Mouse (Mus musculus) frontal cortex, adult (tissue): ENCODE measurements around the gene Ubn2.
A peak's percentile ranks its signal among the peaks of the same experiment; 100 is the strongest.
"Not testable (repeated sequence)": the region's sequence is repeated elsewhere in the genome, so short reads cannot be mapped to it uniquely, and the experiment has no call there.

Experiments
- ATAC-seq: cut with Nextera tagmentation; 2 replicates; pipeline ENCODE4 v1.9.2; 2017; ENCODE audit warnings: mild to moderate bottlenecking, moderate library complexity, mixed read lengths; ENCODE audit not compliant: low TSS enrichment

The Ubn2 gene

DNA sequence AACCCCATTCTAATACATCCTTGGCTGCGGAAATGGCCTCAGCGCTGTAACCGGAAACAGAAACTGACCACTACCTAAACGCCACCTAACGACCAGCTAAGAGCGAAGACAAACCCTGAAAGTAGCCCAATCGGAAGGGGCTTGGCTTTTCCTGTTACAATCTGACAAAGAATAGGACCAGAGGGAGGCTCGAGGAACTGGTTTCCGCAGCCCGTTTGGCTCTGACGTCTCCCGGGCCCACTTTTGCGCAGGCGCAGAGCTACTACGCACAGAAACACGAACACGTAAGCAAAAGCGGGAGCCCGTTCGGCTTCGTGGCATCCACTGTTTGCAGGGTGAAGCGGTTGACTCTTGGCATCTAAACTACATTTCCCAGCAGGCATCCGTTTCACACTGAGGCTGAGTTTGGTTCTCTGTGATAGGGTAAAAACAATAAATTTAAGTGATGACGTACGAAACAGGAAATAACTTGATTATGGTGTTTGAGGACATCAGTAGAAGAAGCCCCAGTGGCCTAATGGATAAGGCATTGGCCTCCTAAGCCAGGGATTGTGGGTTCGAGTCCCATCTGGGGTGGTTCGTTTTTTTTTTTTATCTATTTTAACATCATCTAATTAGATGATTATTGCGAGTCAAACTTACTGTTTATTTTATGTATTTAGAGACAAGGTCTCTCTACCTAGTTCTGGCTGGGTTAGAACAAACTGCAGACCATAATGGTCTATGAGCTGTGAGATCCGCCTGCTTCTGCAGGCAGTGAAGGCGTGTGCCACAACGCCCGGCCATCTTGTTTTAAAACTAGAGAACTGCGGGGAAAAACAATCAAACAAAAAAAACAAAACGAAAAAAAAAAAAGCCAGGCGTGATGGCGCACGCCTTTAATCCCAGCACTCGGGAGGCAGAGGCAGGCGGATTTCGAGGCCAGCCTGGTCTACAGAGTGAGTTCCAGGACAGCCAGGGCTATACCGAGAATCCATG is 100.0 kb downstream of the Ubn2 start, which contains the start of gene Fmc1:
Gene Fmc1 (plus strand): TSS at position 75 of the 978 bp plus-strand sequence.
- peak; percentile 79 for ATAC-seq

DNA sequence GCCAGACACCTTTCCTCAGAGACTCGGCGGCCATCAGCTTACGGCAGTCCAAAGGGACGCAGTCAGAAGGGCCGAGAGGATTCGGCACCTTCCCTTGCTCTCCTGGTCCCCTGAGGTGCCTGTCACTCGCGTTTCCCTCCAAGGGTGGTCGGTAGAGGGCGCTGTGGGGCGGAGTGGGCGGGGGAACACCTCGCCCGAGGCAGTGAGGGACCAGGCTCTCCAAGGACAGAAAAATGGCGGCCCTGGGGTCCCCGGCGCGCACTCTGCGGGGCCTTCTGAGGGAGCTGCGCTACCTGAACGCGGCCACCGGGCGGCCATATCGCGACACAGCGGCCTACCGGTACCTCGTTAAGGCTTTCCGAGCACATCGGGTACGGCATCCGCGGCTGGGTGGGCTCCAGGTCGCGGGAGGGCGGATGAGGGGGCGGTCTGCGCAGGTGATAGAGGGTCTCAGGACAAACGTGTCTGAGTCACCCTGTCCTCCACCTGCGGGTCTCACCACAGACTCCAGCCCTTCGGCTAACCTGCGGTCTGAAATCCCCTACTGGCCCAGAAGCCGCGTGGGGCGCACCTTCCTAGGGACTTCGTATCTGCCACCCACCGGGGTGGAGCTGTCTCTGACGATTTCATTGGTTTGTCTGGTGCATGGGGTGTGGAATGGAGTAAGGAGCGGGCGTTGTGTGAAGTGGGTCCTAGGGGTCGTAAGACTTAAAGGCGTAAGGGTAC is 101.1 kb downstream of the Ubn2 start:
- peak; percentile 72 for ATAC-seq

DNA sequence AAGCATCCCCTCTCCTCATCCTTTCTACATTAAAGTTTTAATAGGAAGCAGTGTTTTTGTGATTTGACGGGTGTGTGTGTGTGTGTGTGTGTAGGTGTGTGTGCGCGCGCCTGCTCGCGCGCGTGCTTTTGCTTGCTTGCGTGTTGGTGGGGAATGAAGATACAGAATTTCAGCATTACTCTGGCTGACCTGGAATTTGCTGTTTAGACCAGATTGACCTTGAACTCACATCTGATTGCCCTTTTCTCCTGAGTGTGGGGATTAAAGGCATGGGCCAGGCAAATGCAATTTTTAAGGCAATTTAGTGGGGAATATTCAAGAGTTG is 101.6 kb downstream of the Ubn2 start:
- ATAC-seq = peak; percentile 4; the same call in 1 of the 2 replicates

DNA sequence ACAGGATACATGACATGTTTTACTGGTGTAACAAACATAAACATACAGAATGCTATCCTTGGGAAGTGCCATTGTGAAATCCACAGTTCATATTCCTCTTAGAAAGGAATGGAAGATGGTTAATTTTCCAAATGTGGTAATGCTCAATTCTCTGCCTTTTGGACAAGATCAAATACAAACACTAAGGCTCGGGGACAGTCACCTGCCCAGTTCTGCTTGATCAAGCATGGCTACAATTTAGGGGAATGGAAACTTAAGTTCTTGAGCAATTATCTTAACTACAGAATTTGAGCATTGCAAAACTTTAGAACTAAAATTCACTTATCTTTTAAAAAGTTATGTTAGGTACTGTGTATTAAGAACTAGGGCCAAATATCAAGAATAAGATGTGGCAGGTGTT is 102.0 kb downstream of the Ubn2 start:
- no peak for ATAC-seq

DNA sequence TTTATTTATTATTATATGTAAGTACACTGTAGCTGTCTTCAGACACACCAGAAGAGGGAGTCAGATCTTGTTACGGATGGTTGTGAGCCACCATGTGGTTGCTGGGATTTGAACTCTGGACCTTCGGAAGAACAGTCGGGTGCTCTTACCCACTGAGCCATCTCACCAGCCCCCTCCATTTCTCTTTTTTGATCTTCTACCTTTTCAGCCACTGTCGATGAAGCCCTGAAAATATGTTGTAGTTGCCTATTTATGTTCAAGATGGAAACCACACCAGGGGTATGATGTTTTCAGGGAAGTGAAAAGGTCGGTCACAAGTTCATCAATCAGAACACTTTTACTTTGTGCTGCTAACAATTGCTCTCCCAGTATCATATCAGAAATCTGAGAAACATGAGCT is 110.4 kb downstream of the Ubn2 start:
- ATAC-seq = not testable (repeated sequence)

DNA sequence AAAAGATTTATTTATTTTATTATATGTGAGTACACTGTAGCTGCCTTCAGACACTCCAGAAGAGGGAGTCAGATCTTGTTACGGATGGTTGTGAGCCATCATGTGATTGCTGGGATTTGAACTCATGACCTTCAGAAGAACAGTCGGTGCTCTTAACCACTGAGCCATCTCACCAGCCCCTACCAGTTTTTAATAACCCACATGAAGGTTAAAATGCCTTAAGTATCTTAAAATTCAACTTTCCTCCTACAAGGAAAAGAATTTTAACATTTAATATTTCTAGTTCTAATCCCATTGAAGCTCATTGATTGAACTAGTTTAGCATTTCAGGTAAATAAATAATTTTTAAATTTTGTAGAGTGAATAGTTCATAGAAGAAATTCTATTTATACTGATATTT is 113.3 kb downstream of the Ubn2 start:
- ATAC-seq = not testable (repeated sequence)

DNA sequence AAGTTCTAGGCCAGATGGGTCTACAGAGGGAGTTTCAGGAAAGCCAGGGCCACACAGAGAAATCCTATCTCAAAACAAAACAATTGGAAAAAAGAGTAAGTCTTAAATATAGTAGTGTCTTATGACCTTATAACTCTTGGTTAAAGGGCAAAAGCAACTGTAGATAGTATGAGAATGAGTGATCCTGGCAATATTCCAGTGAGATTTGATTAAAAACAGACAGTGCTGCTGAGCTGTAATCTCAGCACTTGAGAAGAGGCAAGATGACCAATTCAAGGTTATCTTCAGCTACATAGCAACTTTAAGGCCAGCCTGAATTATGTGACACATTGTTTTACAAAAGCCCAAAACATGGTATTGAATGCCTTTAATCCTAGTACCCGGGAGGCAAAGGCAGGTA is 114.0 kb downstream of the Ubn2 start:
- no peak for ATAC-seq

DNA sequence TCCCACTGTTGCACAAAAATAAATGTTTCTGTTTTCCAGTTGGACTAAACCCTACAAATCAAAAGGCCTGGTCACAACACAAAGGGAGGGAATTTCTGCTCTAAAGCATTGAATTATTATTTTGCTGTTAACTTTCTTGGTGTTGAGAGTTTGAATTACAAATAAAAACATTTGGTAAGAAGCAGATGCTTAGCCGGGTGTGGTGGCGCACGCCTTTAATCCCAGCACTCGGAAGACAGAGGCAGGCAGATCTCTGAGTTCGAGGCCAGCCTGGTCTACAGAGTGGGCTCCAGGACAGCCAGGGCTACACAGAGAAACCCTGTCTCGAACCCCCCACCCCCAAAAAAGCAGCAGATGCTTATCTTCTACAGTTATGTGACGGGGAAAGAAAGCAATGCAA is 114.8 kb downstream of the Ubn2 start:
- ATAC-seq = not testable (repeated sequence)

DNA sequence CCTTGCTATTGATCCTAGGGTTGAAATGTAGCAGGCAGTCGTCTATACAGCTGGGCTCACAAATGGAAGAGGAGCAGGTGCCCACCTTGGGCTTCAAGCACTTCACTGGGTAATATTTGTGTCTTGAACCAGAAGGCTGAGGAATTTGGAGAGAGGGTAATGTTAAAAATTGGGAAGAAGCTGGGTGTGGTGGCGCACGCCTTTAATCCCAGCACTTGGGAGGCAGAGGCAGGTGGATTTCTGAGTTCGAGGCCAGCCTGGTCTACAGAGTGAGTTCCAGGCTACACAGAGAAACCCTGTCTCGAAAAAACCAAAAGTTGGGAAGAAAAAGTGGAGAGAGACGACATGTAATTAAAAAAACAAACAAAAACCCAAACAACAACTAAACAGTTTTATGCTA is 116.1 kb downstream of the Ubn2 start:
- ATAC-seq = not testable (repeated sequence)

DNA sequence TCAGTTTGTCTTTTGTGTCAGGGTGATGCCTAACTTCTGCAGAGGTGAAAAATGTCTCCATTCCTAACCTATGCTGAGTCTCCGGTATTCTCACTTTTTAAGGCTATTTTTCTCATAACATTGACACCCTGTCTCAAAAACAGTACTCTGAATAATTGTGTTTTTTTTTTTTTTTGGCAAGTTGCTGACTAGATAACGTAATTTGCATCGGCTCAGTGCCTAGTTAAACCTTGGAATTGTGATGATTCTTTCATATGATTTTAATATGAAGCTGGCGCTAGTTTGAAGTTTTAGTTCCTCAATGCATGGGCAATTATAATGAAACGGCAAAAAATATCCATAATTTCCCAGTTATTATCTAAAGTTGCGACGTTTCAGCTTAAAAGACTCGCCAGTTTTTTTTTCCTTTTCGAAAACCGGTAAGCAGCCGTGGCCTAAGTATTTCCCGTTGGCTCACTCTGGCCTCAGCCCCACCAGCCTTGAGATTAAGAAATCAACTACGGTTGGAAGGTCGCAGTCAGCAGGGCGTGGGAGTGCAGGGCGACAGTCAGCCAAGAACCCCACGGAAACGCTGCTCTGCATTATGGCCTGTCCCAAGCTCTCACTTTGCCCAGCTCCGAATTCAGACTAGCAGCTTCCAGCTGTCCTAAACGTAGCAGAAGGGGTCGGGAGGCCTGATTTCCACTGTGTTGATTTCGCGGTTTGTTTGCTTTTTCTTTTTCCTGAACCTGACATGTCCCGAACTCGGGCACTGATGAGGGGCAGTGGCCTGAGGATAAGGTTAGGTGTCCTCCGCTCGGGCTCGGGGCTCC is 116.7 kb downstream of the Ubn2 start:
- peak; percentile 47 for ATAC-seq

DNA sequence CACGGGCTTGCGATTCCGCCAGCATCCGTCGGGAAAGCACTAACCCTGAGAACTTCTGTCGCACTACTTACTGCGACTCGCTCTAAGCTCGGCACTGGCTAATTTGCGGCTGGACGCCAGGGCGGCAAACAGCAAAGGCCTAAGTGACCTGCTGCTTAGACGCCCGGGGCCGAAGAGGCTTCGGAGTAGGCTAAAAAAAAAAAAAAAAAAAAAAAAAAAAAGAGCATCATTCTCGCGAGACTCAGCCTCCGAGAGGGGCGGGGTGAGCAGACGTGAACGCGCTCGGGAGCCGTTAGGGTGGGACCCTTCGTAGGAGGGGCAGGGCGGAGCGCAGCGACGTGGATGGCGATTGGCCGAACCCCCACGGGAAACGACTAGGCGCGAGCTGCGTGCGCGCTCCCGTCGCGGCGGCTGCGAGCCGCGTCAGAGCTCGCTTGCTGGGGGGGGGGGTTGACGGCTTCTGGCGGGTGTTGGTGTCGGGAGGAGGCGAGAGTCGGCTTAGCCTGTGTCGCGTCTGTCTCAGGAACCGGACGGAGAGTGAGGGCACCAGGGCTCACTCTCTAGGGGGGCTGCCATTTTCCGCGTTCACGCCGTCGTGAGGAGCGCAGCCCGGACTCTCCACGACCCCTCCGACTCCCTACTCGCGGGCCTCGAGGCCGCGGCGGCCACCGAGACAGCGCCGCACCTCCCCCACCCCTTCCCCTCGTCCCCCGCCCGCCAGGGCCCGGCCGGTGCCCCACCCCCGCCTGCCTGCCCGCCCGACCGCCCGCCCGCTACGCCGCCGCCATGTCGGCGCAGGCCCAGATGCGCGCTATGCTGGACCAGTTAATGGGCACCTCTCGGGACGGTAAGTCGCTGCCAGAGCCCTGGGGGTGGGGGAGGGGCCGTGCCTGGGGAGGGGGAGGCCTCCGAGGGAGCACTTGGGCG is 117.6 kb downstream of the Ubn2 start, which contains the start of gene Luc7l2:
Gene Luc7l2 (plus strand): TSS at position 273 of the 927 bp plus-strand sequence.
- peak; percentile 90 for ATAC-seq

DNA sequence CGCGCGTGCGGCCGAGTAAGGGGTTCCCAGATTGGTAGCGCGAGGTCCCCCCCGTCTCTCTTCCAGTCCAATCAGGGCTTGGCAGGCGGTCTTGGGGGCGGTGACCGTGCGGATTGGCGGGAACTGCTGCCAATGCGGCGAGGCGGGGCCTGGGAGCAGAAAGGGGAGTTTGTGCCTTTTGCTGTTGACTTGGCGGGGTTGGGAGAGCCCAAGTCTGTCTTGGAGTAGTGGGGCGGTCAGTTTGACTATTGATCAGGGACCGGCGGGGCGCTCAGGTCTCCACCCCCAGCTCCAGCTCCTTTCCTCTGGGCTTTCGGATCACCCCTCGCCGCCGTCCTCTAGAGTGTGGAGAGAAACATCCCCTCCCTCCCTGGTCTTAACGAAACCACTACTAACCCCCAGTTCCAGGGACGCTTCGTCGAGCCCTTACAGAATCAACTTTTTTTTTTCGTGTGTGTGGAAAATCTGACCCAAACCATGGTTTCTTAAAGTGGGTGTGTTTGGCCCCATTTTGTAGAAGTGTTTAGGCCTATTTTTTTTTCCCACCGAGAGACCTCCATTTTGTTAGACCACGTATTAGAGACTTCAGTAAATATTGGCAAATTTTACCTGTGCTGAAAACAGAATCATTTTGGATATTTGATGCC is 118.4 kb downstream of the Ubn2 start:
- ATAC-seq = peak; percentile 86

DNA sequence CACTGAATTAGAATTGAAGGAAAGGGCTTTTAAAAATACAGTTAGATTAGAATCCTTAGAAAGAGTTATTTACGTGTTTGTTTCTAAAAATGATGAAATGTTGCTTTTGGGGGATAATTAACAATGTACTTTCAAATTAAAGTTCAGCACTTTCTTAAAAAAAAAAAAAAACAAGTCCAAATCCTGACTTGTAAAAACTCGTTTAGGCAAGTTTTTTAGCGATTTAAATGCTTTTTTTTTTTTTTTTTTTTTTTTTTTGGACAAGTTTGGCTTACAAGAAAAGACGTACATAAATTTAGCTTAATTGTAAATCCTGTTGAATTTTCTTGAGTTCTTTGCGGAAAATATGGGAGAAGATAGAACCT is 118.9 kb downstream of the Ubn2 start:
- ATAC-seq = no peak
